Mouse (Mus musculus) midbrain, embryonic 14.5 days (tissue): Measurements from ENCODE around the gene Mia2. TPM values are rescaled to one million over a fixed set of nuclear protein-coding genes. Genes with fewer than 3 reads are reported as not detected.
A peak's percentile ranks its signal among the peaks of the same experiment; 100 is the strongest.

ENCODE experiments used
- ATAC-seq: fragments of 200-750 bp; cut with Nextera tagmentation; 2 replicates; pipeline ENCODE4 v1.8.0; 2017; ENCODE audit warnings: moderate number of reproducible peaks, moderate library complexity; ENCODE audit not compliant: low FRiP score, low TSS enrichment
- DNase-seq: peaks from one replicate; pipeline ENCODE4 v3.0.0-alpha.2; 2015
- H3K27ac ChIP-seq: fragments of 300-500 bp; sonication (generic); replicated peaks from 2 replicates; pipeline ENCODE4 v1.5.1; 2014; ENCODE audit warnings: mild to moderate bottlenecking, low read depth, low read length, moderate library complexity
- H3K27me3 ChIP-seq: fragments of 300-500 bp; sonication (generic); 2 replicates; pipeline ENCODE4 v1.6.1; 2014; ENCODE audit warnings: low read length, control low read depth, mixed read lengths; ENCODE audit not compliant: control insufficient read depth, insufficient read depth
- H3K36me3 ChIP-seq: fragments of 300-500 bp; sonication (generic); 2 replicates; pipeline ENCODE4 v1.6.1; 2014; ENCODE audit warnings: low read length, control low read depth; ENCODE audit not compliant: control insufficient read depth, insufficient read depth
- H3K4me1 ChIP-seq: fragments of 300-500 bp; sonication (generic); 2 replicates; pipeline ENCODE4 v1.6.1; 2014; ENCODE audit warnings: mild to moderate bottlenecking, antibody characterized with exemption, low read length, control low read depth; ENCODE audit not compliant: control insufficient read depth, insufficient read depth
- H3K4me2 ChIP-seq: fragments of 300-500 bp; sonication (generic); 2 replicates; pipeline ENCODE4 v1.6.1; 2014; ENCODE audit warnings: mild to moderate bottlenecking, low read length, moderate library complexity
- H3K4me3 ChIP-seq: fragments of 300-500 bp; sonication (generic); replicated peaks from 2 replicates; pipeline ENCODE4 v1.5.1; 2014; ENCODE audit warnings: low read depth, low read length
- H3K9ac ChIP-seq: fragments of 300-500 bp; sonication (generic); replicated peaks from 2 replicates; pipeline ENCODE4 v1.6.1; 2014; ENCODE audit warnings: mild to moderate bottlenecking, low read length, moderate library complexity
- H3K9me3 ChIP-seq: fragments of 300-500 bp; sonication (generic); 2 replicates; pipeline ENCODE4 v1.6.1; 2016; ENCODE audit warnings: low read length, control low read depth, mixed read lengths; ENCODE audit not compliant: control insufficient read depth
- WGBS: fragments of 180-500 bp; shearing (Covaris S2); extraction: QIAGEN DNeasy Blood & Tissue Kit; methylation state at CpG from one replicate; pipeline ENCODE4 v1.1.7; 2014; 5-methylcytosine and 5-hydroxymethylcytosine counted together
- polyA plus RNA-seq: library from polyadenylated mRNA; unstranded; fragments of >200 nt; fragmentation: Nextera tagmentation; extraction: Ambion mirVana; gene quantifications from 2 replicates; pipeline ENCODE4 v1.2.1, GENCODE M21; 2014

Gene Mia2
- polyA plus RNA-seq, 1 experiment from 2014 or later, result 37.5 TPM

- H3K4me1 ChIP-seq, result no peaks in the 10 kb centered on the region
- no peak for DNase-seq
- ATAC-seq, result no peak
- H3K27me3 ChIP-seq, result no peaks in the 10 kb centered on the region
- no peak overlapping the region for H3K27ac ChIP-seq
- no peak overlapping the region for H3K4me3 ChIP-seq
- no peak overlapping the region for H3K4me2 ChIP-seq
- WGBS, result 89% methylated on average over 4 of the region's 4 CpGs
- no peaks in the 10 kb centered on the region for H3K9me3 ChIP-seq
- no peak overlapping the region for H3K9ac ChIP-seq
- peaks cover 14% of the 10 kb centered on the region for H3K36me3 ChIP-seq
Observed at GRCm38 (mm10) chr12:59195941-59196340, 100.3 kb downstream of the Mia2 start.

- Histone ChIP-seq H3K27me3 (no peaks in the 10 kb centered on the region), H3K27ac (no peak overlapping the region), H3K4me3 (no peak overlapping the region), H3K4me1 (no peaks in the 10 kb centered on the region), H3K36me3 (peaks cover 31% of the 10 kb centered on the region), H3K9me3 (no peaks in the 10 kb centered on the region), H3K9ac (no peak overlapping the region), H3K4me2 (no peak overlapping the region)
- no peak for ATAC-seq
- 90% methylated on average over 4 of the region's 4 CpGs for WGBS
- no peak for DNase-seq
Observed at GRCm38 (mm10) chr12:59198750-59199149, 103.2 kb downstream of the Mia2 start.

- Histone ChIP-seq H3K4me3 (no peak overlapping the region), H3K4me2 (no peak overlapping the region), H3K9me3 (no peaks in the 10 kb centered on the region), H3K4me1 (no peaks in the 10 kb centered on the region), H3K27ac (no peak overlapping the region), H3K27me3 (no peaks in the 10 kb centered on the region), H3K36me3 (peaks cover 36% of the 10 kb centered on the region), H3K9ac (no peak overlapping the region)
- DNase-seq, result no peak
- no peak for ATAC-seq
- 96% methylated on average over 2 of the region's 2 CpGs for WGBS
Observed at GRCm38 (mm10) chr12:59199361-59199760, 103.8 kb downstream of the Mia2 start.

- Histone ChIP-seq H3K36me3 (peaks cover 29% of the 10 kb centered on the region), H3K4me2 (no peak overlapping the region), H3K4me1 (no peaks in the 10 kb centered on the region), H3K27me3 (no peaks in the 10 kb centered on the region), H3K27ac (no peak overlapping the region), H3K9ac (no peak overlapping the region), H3K9me3 (no peaks in the 10 kb centered on the region), H3K4me3 (no peak overlapping the region)
- DNase-seq, result no peak
- no peak for ATAC-seq
- 94% methylated on average over 6 of the region's 6 CpGs for WGBS
Observed at GRCm38 (mm10) chr12:59205571-59205970, 110.0 kb downstream of the Mia2 start.

GRCm38 (mm10) chr12:59206208-59206999, 110.8 kb downstream of the Mia2 start:
- 93% methylated on average over 4 of the region's 4 CpGs for WGBS
- H3K27ac ChIP-seq, result no peak overlapping the region
- no peak for DNase-seq

GRCm38 (mm10) chr12:59207000-59207390, 111.4 kb downstream of the Mia2 start:
- H3K4me1 ChIP-seq, result no peaks in the 10 kb centered on the region
- H3K9ac ChIP-seq, result no peak overlapping the region
- no peak overlapping the region for H3K4me2 ChIP-seq
- no peak for DNase-seq
- H3K9me3 ChIP-seq, result no peaks in the 10 kb centered on the region
- no peak overlapping the region for H3K27ac ChIP-seq
- H3K4me3 ChIP-seq, result no peak overlapping the region
- H3K36me3 ChIP-seq, result peaks cover 21% of the 10 kb centered on the region
- WGBS, result 98% methylated on average over 3 of the region's 3 CpGs
- no peak for ATAC-seq
- no peaks in the 10 kb centered on the region for H3K27me3 ChIP-seq

More at GRCm38 (mm10) chr12:59206208-59206999, 110.8 kb downstream of the Mia2 start:
- H3K4me3 ChIP-seq, result no peak overlapping the region
- H3K9ac ChIP-seq, result no peak overlapping the region
- no peaks in the 10 kb centered on the region for H3K4me1 ChIP-seq
- no peaks in the 10 kb centered on the region for H3K9me3 ChIP-seq
- H3K27me3 ChIP-seq, result no peaks in the 10 kb centered on the region
- ATAC-seq, result no peak
- H3K4me2 ChIP-seq, result no peak overlapping the region
- peaks cover 22% of the 10 kb centered on the region for H3K36me3 ChIP-seq

- ATAC-seq (no peak), DNase-seq (no peak)
- WGBS, result 97% methylated on average over 1 of the region's 1 CpGs
- Histone ChIP-seq H3K4me3 (no peak overlapping the region), H3K4me1 (no peaks in the 10 kb centered on the region), H3K36me3 (peaks cover 16% of the 10 kb centered on the region), H3K27me3 (no peaks in the 10 kb centered on the region), H3K9me3 (no peaks in the 10 kb centered on the region), H3K9ac (no peak overlapping the region), H3K4me2 (no peak overlapping the region), H3K27ac (no peak overlapping the region)
Observed at GRCm38 (mm10) chr12:59207814-59208213, 112.2 kb downstream of the Mia2 start.

- no peak overlapping the region for H3K4me3 ChIP-seq
- H3K27me3 ChIP-seq, result no peaks in the 10 kb centered on the region
- no peaks in the 10 kb centered on the region for H3K9me3 ChIP-seq
- no peak overlapping the region for H3K9ac ChIP-seq
- 94% methylated on average over 4 of the region's 4 CpGs for WGBS
- no peaks in the 10 kb centered on the region for H3K36me3 ChIP-seq
- H3K27ac ChIP-seq, result no peak overlapping the region
- DNase-seq, result no peak
- peaks cover 22% of the 10 kb centered on the region for H3K4me1 ChIP-seq
- 0 out of 2 replicates have a peak overlapping the region, but pooled peaks have one; percentile 1 for H3K4me2 ChIP-seq
- ATAC-seq, result no peak
Observed at GRCm38 (mm10) chr12:59216176-59216575, 120.6 kb downstream of the Mia2 start.

GRCm38 (mm10) chr12:59216676-59217266, 121.2 kb downstream of the Mia2 start:
- no peaks in the 10 kb centered on the region for H3K27me3 ChIP-seq
- ATAC-seq, result no peak
- 88% methylated on average over 6 of the region's 6 CpGs for WGBS

More at GRCm38 (mm10) chr12:59216676-59217266, 121.2 kb downstream of the Mia2 start:
- Histone ChIP-seq H3K9ac (no peak overlapping the region), H3K9me3 (no peaks in the 10 kb centered on the region), H3K4me3 (peak overlapping the region; percentile 93; the same call in 1 of the 2 replicates), H3K36me3 (no peaks in the 10 kb centered on the region), H3K27ac (no peak overlapping the region), H3K4me2 (peak overlapping the region; percentile 77), H3K4me1 (peaks cover 22% of the 10 kb centered on the region)
- DNase-seq, result no peak
